Mouse (Mus musculus): ENCODE measurements around the gene Jmjd1c.
A peak's percentile ranks its signal among the peaks of the same experiment; 100 is the strongest.

Jmjd1c gene

DNA sequence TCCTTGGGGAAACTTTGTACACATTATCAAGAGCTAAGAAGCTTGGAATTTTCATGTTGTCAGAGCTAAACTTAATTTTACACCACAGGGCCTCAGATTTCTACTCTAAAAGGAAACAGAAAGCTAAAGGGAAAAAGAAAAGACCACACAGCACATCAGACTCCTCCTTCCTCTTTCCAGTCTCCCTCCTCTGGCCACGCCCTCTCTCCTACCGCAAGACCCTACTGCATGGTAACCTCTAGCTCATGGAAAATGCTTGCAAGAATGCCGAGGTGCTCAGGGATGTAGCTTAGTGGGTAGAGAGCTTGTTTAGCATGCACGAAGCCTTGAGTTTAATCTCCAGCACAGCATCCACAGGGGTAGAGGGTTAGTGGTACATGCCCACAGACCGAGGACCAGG lies 24.0 kb upstream of the Jmjd1c start:
- no peak for DNase-seq (ENCODE audit: low spot score)

DNA sequence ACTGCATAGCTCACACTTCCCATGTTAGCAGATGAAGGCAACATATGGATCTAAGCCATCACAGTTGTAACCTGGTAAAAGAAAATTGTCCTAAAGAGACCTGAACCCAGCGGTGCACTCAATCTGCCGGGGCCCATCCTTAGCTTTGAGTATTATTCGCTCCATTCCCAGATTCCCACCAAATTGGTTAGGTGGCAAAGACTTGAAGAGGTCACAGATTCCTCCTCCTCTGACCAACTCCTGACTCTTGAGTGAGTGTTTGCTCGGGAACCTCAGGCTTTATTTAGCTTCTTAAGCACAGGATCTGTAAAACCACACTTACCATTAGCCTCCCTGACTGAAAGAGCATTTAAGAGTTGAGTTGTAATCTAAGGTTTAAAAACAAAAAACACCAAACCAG lies 23.3 kb upstream of the Jmjd1c start:
- no peak for DNase-seq (ENCODE audit: low spot score)

DNA sequence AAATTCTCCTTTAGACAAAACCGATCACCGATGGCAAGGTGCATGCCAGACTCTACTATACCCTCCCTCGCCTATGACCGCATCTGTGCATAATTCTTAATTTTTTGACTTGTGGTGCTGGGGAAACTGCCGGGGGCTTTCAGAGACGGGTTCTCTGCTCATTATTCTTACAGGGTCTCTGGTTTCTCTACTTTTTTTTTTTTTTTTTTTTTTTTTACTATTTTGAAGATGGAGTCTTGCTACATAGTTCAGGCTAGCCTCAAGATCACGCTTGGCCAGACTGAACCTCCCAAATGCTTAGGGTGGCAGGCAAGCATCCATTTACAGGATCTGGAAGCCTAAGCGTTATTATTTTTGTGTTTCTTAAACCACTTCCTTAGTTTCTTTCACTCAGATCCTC lies 22.3 kb upstream of the Jmjd1c start:
- no peak for DNase-seq (ENCODE audit: low spot score)

GRCm38 (mm10) chr10:67075931-67076878 lies 19.7 kb upstream of the Jmjd1c start:
- DNase-seq (ENCODE audit: low spot score) = no peak

- no peak for DNase-seq (ENCODE audit: low spot score)
These were observed 16.9 kb upstream of the Jmjd1c start for GRCm38 (mm10) chr10:67079030-67079429.

DNA sequence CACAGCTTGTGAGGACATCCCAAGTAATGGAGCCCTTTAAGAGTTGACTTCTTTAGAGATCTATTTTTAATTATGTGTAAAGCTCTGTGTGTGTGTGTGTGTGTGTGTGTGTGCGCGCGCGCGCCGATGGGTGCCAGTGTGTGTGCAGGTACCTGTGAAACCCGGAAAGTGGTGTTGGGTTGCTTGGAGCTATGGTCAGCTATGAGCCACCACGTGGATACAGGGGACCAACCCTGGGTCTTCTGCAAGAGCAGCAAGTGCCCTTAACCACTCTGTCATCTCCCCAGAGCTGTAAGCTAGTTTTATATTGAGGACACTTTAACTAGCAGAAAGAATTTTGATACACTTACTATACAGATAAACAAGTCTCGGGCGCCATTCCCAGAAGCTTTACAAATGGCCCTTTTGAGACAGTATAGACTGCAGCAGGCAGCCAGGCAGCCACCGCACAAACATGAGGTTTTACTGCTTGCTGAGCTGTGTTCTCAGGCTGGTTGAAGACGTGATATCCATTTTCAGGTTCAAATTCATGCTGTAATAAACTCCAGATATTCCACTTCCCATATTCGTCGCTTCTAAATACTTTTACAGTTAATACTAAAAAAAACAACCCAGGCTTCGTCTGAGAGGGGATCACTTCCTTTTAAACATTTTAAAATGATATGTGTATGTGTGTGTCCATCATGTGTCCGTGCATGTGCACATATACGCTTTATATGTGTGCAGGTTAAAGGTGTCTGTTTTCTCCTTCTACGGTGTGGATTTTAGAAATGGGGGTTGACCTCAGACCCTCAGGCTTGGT lies 14.5 kb upstream of the Jmjd1c start:
- no peak for DNase-seq (ENCODE audit: low spot score)

- DNase-seq (ENCODE audit: low spot score) = no peak
These were observed 13.4 kb upstream of the Jmjd1c start for GRCm38 (mm10) chr10:67082531-67082930.

- no peak for DNase-seq (ENCODE audit: low spot score)
These were observed 12.3 kb upstream of the Jmjd1c start for GRCm38 (mm10) chr10:67083446-67084166.

DNA sequence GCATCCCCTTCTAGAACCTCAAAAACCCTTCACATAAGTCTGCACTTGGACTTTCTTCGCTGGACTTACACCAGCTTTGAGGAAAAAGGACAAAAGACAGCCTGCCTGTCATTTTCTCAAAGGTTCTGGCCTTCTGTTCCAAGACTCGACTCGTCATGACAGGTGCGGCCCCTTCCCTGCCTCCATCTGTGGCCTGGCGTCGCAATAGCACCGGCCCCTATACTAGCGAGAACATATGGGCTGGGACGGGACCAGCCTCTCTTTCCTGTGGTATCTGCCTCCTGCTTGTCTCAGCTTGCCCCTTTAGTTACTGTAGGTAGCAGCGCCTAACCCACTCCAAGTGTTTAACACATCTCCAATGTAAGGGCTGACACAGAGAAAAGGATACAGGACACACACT lies 10.8 kb upstream of the Jmjd1c start:
- DNase-seq (ENCODE audit: low spot score) = no peak

DNA sequence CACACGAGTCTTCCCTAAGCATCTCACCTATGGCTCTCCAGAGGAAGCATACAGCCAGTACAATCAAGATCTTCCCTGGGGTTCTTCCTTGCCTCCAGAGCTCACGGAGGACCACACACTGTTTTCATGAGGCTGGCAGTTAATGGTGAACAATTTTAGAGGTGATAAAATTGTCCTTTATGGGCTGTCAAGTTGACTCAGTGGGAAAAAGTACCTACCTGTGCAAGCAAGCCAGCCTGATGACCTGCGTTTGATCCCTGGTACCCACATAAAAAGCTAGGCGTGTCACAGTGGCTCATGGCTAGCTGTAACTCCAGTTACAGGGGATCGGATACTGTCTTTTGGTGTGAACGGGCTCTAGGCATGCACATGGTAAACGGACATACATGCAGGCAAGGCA lies 10.0 kb upstream of the Jmjd1c start:
- DNase-seq (ENCODE audit: low spot score) = no peak

DNA sequence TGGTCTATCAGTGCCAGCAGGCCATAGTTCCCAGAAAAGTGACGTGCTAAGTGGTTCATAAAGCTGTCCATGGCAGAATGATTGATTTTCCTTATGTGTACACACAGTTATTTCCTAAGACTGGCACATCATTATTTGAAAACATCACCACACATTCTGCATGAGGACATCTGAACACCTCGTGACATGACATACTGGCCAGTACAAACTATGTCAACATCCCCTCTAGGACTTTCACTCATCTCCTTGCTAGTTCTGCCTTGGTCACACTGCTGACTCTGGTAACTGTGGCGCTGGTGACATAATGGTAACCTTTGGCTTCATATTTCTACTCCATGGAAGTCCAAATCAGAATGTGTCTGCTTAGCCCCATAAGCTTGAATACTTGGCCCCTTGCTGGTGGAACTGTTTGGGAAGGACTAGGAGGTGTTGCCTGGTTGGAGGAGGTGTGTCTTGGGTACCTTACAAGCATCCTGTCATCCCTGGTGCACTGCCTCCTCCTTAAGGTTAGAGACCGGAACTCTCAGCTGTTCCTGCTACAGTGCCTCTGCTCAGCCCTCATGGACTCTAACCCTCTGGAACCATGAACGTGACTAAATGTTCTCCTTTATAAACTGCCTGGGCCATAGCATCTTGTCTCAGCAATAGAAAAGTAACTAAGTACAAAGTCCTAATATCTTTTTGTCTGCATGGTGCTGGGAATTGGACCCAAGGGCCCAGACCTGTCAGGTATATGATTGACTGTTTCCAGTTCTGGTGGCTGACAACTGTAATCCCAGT lies 8.3 kb upstream of the Jmjd1c start:
- DNase-seq (ENCODE audit: low spot score) = no peak

DNA sequence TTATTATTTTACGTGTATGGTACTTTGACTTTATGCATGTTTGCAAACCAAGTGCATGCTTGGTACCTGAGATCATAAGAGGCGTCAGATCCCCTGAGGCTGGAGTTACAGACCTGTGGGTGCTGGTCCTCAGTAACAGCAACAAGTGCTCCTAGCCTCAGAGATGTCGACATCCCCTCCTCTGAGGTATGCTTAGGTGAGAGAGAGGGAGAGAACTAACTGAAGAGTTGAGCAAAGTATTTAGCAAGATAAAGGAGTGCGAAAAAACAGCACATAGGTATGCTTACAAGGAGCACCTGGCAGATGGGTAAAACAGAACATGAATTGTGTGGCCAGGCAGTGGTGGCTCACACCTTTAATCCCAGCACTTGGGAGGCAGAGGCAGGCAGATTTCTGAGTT lies 5.3 kb upstream of the Jmjd1c start:
- no peak for DNase-seq (ENCODE audit: low spot score)

DNA sequence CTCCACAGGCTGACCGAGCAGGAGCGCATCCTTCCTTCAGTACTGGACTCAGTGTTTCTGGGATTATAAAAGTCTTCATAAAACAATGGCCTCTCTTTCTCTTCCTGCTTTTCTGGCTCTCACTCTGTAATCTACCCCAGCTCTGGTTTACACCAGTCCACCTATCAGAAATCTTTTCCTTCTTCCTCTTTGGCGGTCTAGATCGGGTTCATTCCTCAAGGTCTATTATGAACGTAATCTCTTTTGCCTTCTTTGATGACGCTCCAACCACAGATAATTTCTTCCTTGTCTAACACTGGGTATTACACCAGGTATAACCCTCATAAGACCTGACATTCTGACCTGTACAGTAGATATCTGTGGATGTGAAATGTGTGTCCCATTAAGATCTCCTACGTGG lies 1.0 kb upstream of the Jmjd1c start:
- no peak for DNase-seq (ENCODE audit: low spot score)

DNA sequence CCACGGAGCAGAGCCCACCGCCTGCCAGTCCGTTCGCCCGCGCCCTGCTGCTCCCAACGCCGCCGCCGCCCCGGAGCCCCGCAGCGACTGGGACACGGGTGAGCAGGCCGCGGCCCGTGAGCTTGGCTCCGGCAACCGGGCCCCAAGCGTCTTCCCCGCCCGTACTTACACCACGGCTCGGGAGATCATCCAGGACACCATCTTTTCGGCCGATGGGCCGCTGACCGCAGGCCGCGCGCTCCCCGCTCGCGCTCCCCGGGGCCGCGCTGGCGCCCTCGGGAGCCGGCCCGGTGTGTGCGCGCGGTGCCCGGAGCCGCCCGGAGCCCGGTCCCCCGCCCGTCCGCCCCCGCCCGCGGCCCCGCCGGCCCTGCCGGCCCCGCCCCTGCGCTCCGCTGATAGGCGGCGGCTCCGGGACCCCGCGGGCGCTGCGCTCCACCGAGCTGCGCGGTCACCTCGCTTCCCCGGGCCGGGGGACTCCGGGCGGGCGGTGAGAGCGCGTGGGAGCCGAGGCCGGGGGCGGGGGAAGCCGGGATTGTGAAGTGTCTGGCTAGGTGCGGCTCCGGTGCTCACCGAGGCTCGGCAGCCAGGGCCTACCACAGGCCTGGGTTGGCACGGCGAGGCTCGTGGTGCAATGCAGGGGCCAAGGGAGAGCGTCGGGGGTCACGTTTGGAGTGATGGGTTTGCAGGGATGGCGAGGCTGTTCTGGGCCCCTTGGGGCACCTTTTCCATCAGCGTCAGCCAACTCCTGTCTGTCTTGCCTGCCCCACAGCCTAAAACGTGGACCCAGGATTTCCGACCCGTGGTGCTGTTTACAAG lies 904 bp downstream of the Jmjd1c start, which contains the start of gene Reep3:
Reep3 (minus strand) TSS at position 325 of the 816 bp plus-strand sequence.
- peak; percentile 70 for DNase-seq (ENCODE audit: low spot score)

GRCm38 (mm10) chr10:67097437-67098150 lies 1.7 kb downstream of the Jmjd1c start:
- DNase-seq (ENCODE audit: low spot score) = no peak

GRCm38 (mm10) chr10:67098408-67099050 lies 2.6 kb downstream of the Jmjd1c start:
- DNase-seq (ENCODE audit: low spot score) = no peak

- DNase-seq (ENCODE audit: low spot score) = no peak
These were observed 3.4 kb downstream of the Jmjd1c start for GRCm38 (mm10) chr10:67099183-67099929.

- DNase-seq (ENCODE audit: low spot score) = no peak
These were observed 4.2 kb downstream of the Jmjd1c start for GRCm38 (mm10) chr10:67100011-67100661.

Data from urinary bladder, postnatal 14 days (tissue).